Comparison of ENCODE assay signal across 10 mouse cellular contexts in the genomic region with DNA sequence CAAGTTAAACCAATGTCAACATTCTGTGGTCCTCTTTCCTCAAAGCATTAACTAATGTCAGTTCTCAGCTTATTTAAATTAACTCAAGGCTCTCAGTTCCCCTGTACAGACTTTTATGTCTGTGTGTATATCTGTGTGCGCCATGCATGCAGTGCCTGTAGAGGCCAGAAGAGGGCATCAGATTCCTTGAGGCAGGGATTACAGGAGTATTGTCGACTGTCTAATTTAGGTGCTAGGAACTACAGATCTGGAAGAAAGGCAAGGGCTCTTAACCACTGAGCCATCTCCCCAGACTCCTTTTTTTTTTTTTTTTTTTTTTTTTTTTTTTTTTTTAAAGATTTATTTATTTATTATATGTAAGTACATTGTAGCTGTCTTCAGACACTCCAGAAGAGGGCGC.
DNase-seq lines count a peak whose midpoint lies in the region.
"Had no signal": no experiment of that assay in that cellular context is flagged by ENCODE, and none has a peak within 500 bp of the region (broad histone marks: within the 10 kb centered on the region; RNA-seq: fewer than 3 reads in every experiment).

No protein-coding gene starts in this region.

- DNase-seq in heart, postnatal 4 days, result peak; percentile 29
- no peak for DNase-seq in heart, adult 8-10 months (ENCODE audit: low spot score)
- DNase-seq in testis, postnatal 10 days (ENCODE audit: low spot score), result peak; percentile 51
- DNase-seq in testis, postnatal 14 days (ENCODE audit: low spot score), result no peak
- DNase-seq in forelimb bud, embryonic 11.5 days (ENCODE audit: low read depth, low spot score), result peak; percentile 10
- peak; percentile 29 for DNase-seq in thymus, postnatal 25 days
- no peak for DNase-seq in cerebellum, adult 9-11 months
- no peak for DNase-seq in ovary, postnatal 36 days (ENCODE audit: low spot score)
- DNase-seq: heart, adult 11 months; right cerebral cortex, adult 18-20 months had no signal

Comparison
In these comparisons a context has a peak if more than half of its experiments do, and no peak if none do; other contexts are left out.
1. DNase-seq: peak in heart, postnatal 4 days (single experiment), testis, postnatal 10 days (single experiment), forelimb bud, embryonic 11.5 days (single experiment) and thymus, postnatal 25 days (single experiment); none in heart, adult 8-10 months (single experiment), testis, postnatal 14 days (single experiment), cerebellum, adult 9-11 months (single experiment) and ovary, postnatal 36 days (single experiment).